Mouse (Mus musculus) heart, embryonic 14.5 days (tissue): ENCODE measurements around the gene Mif4gd. TPM values are rescaled to one million over a fixed set of nuclear protein-coding genes. Genes with fewer than 3 reads are reported as not detected.
A peak's percentile ranks its signal among the peaks of the same experiment; 100 is the strongest.

Source experiments
- ATAC-seq: fragments of 200-750 bp; cut with Nextera tagmentation; 2 replicates; pipeline ENCODE4 v1.8.0; 2017; ENCODE audit warnings: low read depth, moderate TSS enrichment; ENCODE audit not compliant: insufficient number of reproducible peaks, insufficient read depth, low FRiP score
- H3K27ac ChIP-seq, 2 experiments: fragments of 200-500 bp in 1 of 2; fragments of 300-500 bp in 1 of 2; sonication (generic) in 1 of 2; replicated peaks in 1 of 2; 2 replicates each; pipeline ENCODE4 v1.5.1; 2012 to 2014; ENCODE audit warnings: low read depth in 2 of 2, low read length in 2 of 2, control low read depth in 1 of 2, mild to moderate bottlenecking in 1 of 2, mixed read lengths in 1 of 2; ENCODE audit not compliant: control insufficient read depth in 1 of 2, insufficient read depth in 1 of 2
- H3K27me3 ChIP-seq: fragments of 300-500 bp; sonication (generic); 2 replicates; pipeline ENCODE4 v1.6.1; 2014; ENCODE audit warnings: mild to moderate bottlenecking, low read length, control low read depth; ENCODE audit not compliant: control insufficient read depth, insufficient read depth
- H3K36me3 ChIP-seq: fragments of 300-500 bp; sonication (generic); 2 replicates; pipeline ENCODE4 v1.6.1; 2014; ENCODE audit warnings: mild to moderate bottlenecking, control low read depth, low read length, mixed read lengths; ENCODE audit not compliant: control insufficient read depth, insufficient read depth
- H3K4me1 ChIP-seq, 2 experiments: fragments of 200-500 bp in 1 of 2; fragments of 300-500 bp in 1 of 2; sonication (generic) in 1 of 2; 2 replicates each; pipeline ENCODE4 v1.6.1; 2012 to 2014; ENCODE audit warnings: low read length in 2 of 2, control low read depth in 1 of 2, mixed read lengths in 1 of 2; ENCODE audit not compliant: control insufficient read depth in 2 of 2, insufficient read depth in 2 of 2
- H3K4me2 ChIP-seq: fragments of 300-500 bp; sonication (generic); 2 replicates; pipeline ENCODE4 v1.6.1; 2014; ENCODE audit warnings: mild to moderate bottlenecking, low read length
- H3K4me3 ChIP-seq, 2 experiments: fragments of 200-500 bp in 1 of 2; fragments of 300-500 bp in 1 of 2; sonication (generic) in 1 of 2; 2 replicates each; pipeline ENCODE4 v1.5.1; 2012 to 2014; ENCODE audit warnings: low read length in 2 of 2, mild to moderate bottlenecking in 2 of 2, control low read depth in 1 of 2, low read depth in 1 of 2, moderate library complexity in 1 of 2; ENCODE audit not compliant: control insufficient read depth in 1 of 2, insufficient read depth in 1 of 2
- H3K9ac ChIP-seq: fragments of 300-500 bp; sonication (generic); 2 replicates; pipeline ENCODE4 v1.6.1; 2014; ENCODE audit warnings: mild to moderate bottlenecking, low read length
- H3K9me3 ChIP-seq: fragments of 300-500 bp; sonication (generic); 2 replicates; pipeline ENCODE4 v1.6.1; 2016; ENCODE audit warnings: low read length, control low read depth; ENCODE audit not compliant: control insufficient read depth
- WGBS: fragments of 180-500 bp; shearing (Covaris S2); extraction: QIAGEN DNeasy Blood & Tissue Kit; methylation state at CpG from one replicate; pipeline ENCODE4 v1.1.7; 2014; 5-methylcytosine and 5-hydroxymethylcytosine counted together
- polyA plus RNA-seq: library from polyadenylated mRNA; unstranded; fragments of >200 nt; fragmentation: Nextera tagmentation; extraction: Ambion mirVana; gene quantifications from 2 replicates; pipeline ENCODE4 v1.2.1, GENCODE M21; 2014

The Mif4gd gene
- polyA plus RNA-seq, 1 experiment from 2014 or later: 32.3 TPM

- H3K36me3 ChIP-seq: peaks cover 27% of the 10 kb centered on the region
- peak overlapping the region in 1 of 2 experiments; percentile 81; a peak in 1 of 4 replicates for H3K27ac ChIP-seq
Measured at GRCm38 (mm10) chr11:115563406-115563805, 49.4 kb downstream of the Mif4gd start.

More at GRCm38 (mm10) chr11:115563406-115563805, 49.4 kb downstream of the Mif4gd start:
- WGBS: 44% methylated on average over 4 of the region's 4 CpGs
- ATAC-seq: no peak
- Histone ChIP-seq H3K4me3 (peak overlapping the region; percentile 69 to 71; a peak in 3 of 4 replicates), H3K9ac (peak overlapping the region; percentile 84), H3K27me3 (no peaks in the 10 kb centered on the region), H3K4me1 (peaks cover 3 to 15% of the 10 kb centered on the region in 2 experiments; a peak in 3 of 4 replicates), H3K9me3 (no peaks in the 10 kb centered on the region), H3K4me2 (peak overlapping the region; percentile 86)

Other genes with a start within 250 kb of the Mif4gd start
- gene Hid1, start 245.2 kb downstream of the Mif4gd start, polyA plus RNA-seq: 7.4 and 7.8 TPM in 2 replicates
- 10.3 and 10.5 TPM in 2 replicates for gene Cdr2l, start 231.1 kb downstream of the Mif4gd start, polyA plus RNA-seq
- 191 and 195 TPM in 2 replicates for gene Mrpl58, start 209.2 kb downstream of the Mif4gd start, polyA plus RNA-seq
- gene Atp5h, start 193.0 kb downstream of the Mif4gd start, polyA plus RNA-seq: 2,259 and 2,271 TPM in 2 replicates
- gene Kctd2, start 192.8 kb downstream of the Mif4gd start, polyA plus RNA-seq: 19.3 and 23.5 TPM in 2 replicates
- 0.14 TPM in 1 of 2 replicates, not detected in the other for gene Trim80, start 172.4 kb downstream of the Mif4gd start, polyA plus RNA-seq
- 0.08 and 0.26 TPM in 2 replicates for gene Slc16a5, start 150.5 kb downstream of the Mif4gd start, polyA plus RNA-seq
- gene Armc7, start 137.3 kb downstream of the Mif4gd start, polyA plus RNA-seq: 5.5 and 7.5 TPM in 2 replicates
- gene Nt5c, start 121.1 kb downstream of the Mif4gd start, polyA plus RNA-seq: 54.5 and 56.2 TPM in 2 replicates
- 511 and 538 TPM in 2 replicates for gene Jpt1, start 98.6 kb downstream of the Mif4gd start, polyA plus RNA-seq
- 600 and 636 TPM in 2 replicates for gene Sumo2, start 76.7 kb downstream of the Mif4gd start, polyA plus RNA-seq
- 85.2 and 89.3 TPM in 2 replicates for gene Nup85, start 48.5 kb downstream of the Mif4gd start, polyA plus RNA-seq
- gene Mrps7, start 9.0 kb downstream of the Mif4gd start, polyA plus RNA-seq: 79.9 and 87.4 TPM in 2 replicates
- 16.1 and 17.2 TPM in 2 replicates for gene Gga3, start 8.9 kb downstream of the Mif4gd start, polyA plus RNA-seq
- 42.8 and 46.0 TPM in 2 replicates for gene Slc25a19, start 15.3 kb upstream of the Mif4gd start, polyA plus RNA-seq
- 59.4 and 63.9 TPM in 2 replicates for gene Grb2, start 95.6 kb upstream of the Mif4gd start, polyA plus RNA-seq
- gene Tmem94, start 152.5 kb upstream of the Mif4gd start, polyA plus RNA-seq: 27.1 and 28.7 TPM in 2 replicates
- 21.0 and 21.1 TPM in 2 replicates for gene Caskin2, start 200.7 kb upstream of the Mif4gd start, polyA plus RNA-seq
- gene Tsen54, start 201.8 kb upstream of the Mif4gd start, polyA plus RNA-seq: 18.9 and 24.2 TPM in 2 replicates
- 14.5 and 15.5 TPM in 2 replicates for gene Llgl2, start 211.1 kb upstream of the Mif4gd start, polyA plus RNA-seq
- 0.09 and 0.22 TPM in 2 replicates for gene Myo15b, start 245.4 kb upstream of the Mif4gd start, polyA plus RNA-seq